Mouse (Mus musculus): ENCODE results near the gene Olfr204. TPM values are rescaled to one million over a fixed set of nuclear protein-coding genes. Genes with fewer than 3 reads are reported as not detected.

The Olfr204 gene
- polyA plus RNA-seq (2012; rRNA removed; ENCODE audit: low replicate concordance): not detected in 2 replicates

GRCm38 (mm10) chr16:59318148-59318547 is at the start of gene Olfr204:
Gene Olfr204, minus strand, starts transcription at chr16:59318248.

GRCm38 (mm10) chr16:59363893-59364292 is 45.8 kb upstream of the Olfr204 start, which contains the start of gene Olfr209:
Gene Olfr209, minus strand, starts transcription at chr16:59363993.

DNA sequence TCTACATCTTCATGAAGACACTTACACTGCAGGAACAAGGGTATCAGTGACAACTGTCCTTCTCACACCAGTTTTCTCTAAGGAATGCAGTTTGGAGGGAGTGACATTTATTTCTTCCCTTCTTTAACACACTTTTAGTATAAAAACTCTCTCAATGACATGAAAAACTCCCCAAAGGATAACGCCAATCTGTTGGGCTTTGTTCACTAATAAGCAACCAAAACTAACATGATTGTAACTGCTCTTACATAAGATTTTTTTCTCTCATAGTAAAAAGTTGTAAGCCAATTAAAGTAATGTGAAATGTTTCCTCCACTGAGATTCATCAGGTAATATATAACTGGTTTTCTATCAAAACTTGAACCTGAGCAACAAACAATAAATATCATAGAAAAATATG is 31.1 kb upstream of the Olfr204 start, which contains the start of gene Olfr206:
Olfr206 (minus strand) TSS at position 101 of the 400 bp plus-strand sequence.

DNA sequence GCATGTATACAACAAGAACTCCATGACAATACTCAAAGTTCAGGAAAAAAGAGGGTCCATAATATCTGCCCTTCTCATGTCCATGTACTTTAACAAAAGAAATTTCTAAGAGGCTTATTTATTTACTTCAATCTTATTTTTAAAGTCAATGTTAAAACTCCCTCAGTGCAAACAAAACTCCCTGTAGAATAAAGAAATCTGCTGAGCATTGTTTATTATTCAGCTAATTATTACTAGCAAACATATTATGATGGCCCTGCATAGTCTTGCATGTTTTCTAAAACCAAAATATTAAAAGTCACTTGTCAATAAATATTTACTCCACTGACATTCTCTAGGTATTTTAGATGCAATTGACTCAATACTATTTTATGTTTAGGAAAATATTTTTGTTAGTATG is 13.0 kb upstream of the Olfr204 start, which contains the start of gene Olfr205:
Olfr205 (minus strand) TSS at position 101 of the 400 bp plus-strand sequence.

GRCm38 (mm10) chr16:59298581-59298980 is 19.5 kb downstream of the Olfr204 start, which contains the start of gene Olfr203:
Gene Olfr203, plus strand, starts transcription at chr16:59298881.

GRCm38 (mm10) chr16:59286693-59287092 is 31.4 kb downstream of the Olfr204 start, which contains the start of gene Olfr202:
Gene Olfr202, minus strand, starts transcription at chr16:59286793.

GRCm38 (mm10) chr16:59272532-59272931 is 45.5 kb downstream of the Olfr204 start, which contains the start of gene Olfr201:
Gene Olfr201, minus strand, starts transcription at chr16:59272632.

Other genes with a start within 250 kb of the Olfr204 start
- gene Olfr190, start 240.2 kb downstream of the Olfr204 start, polyA plus RNA-seq (2012; rRNA removed; ENCODE audit: low replicate concordance): not detected in 2 replicates
- gene Olfr191, start 228.4 kb downstream of the Olfr204 start, polyA plus RNA-seq (2012; rRNA removed; ENCODE audit: low replicate concordance): not detected in 2 replicates
- gene Olfr193, start 206.4 kb downstream of the Olfr204 start, polyA plus RNA-seq (2012; rRNA removed; ENCODE audit: low replicate concordance): not detected in 2 replicates
- gene Olfr194, start 197.2 kb downstream of the Olfr204 start, polyA plus RNA-seq (2012; rRNA removed; ENCODE audit: low replicate concordance): not detected in 2 replicates
- not detected in 2 replicates for gene Olfr195, start 171.2 kb downstream of the Olfr204 start, polyA plus RNA-seq (2012; rRNA removed; ENCODE audit: low replicate concordance)
- gene Olfr196, start 147.8 kb downstream of the Olfr204 start, polyA plus RNA-seq (2012; rRNA removed; ENCODE audit: low replicate concordance): not detected in 2 replicates
- not detected in 2 replicates for gene Olfr198, start 114.7 kb downstream of the Olfr204 start, polyA plus RNA-seq (2012; rRNA removed; ENCODE audit: low replicate concordance)
- not detected in 2 replicates for gene Olfr199, start 98.5 kb downstream of the Olfr204 start, polyA plus RNA-seq (2012; rRNA removed; ENCODE audit: low replicate concordance)
- not detected in 2 replicates for gene Olfr201, start 45.6 kb downstream of the Olfr204 start, polyA plus RNA-seq (2012; rRNA removed; ENCODE audit: low replicate concordance)
- gene Olfr202, start 31.5 kb downstream of the Olfr204 start, polyA plus RNA-seq (2012; rRNA removed; ENCODE audit: low replicate concordance): not detected in 2 replicates
- not detected in 2 replicates for gene Olfr203, start 19.4 kb downstream of the Olfr204 start, polyA plus RNA-seq (2012; rRNA removed; ENCODE audit: low replicate concordance)
- gene Olfr205, start 12.9 kb upstream of the Olfr204 start, polyA plus RNA-seq (2012; rRNA removed; ENCODE audit: low replicate concordance): not detected in 2 replicates
- not detected in 2 replicates for gene Olfr206, start 31.0 kb upstream of the Olfr204 start, polyA plus RNA-seq (2012; rRNA removed; ENCODE audit: low replicate concordance)
- gene Olfr209, start 45.7 kb upstream of the Olfr204 start, polyA plus RNA-seq (2012; rRNA removed; ENCODE audit: low replicate concordance): not detected in 2 replicates
- not detected in 2 replicates for gene Gabrr3, start 89.1 kb upstream of the Olfr204 start, polyA plus RNA-seq (2012; rRNA removed; ENCODE audit: low replicate concordance)
- 4.6 and 7.8 TPM in 2 replicates for gene Riox2, start 153.5 kb upstream of the Olfr204 start, polyA plus RNA-seq (2012; rRNA removed; ENCODE audit: low replicate concordance)